Mouse (Mus musculus): ENCODE measurements around the gene Cdc42bpb.
A peak's percentile ranks its signal among the peaks of the same experiment; 100 is the strongest.

Gene Cdc42bpb

GRCm38 (mm10) chr12:111337864-111338354 lies 39.6 kb downstream of the Cdc42bpb start:
- no peak for DNase-seq

GRCm38 (mm10) chr12:111333020-111333605 lies 44.4 kb downstream of the Cdc42bpb start:
- DNase-seq: peak; percentile 70 to 76

GRCm38 (mm10) chr12:111332443-111332842 lies 45.1 kb downstream of the Cdc42bpb start:
- DNase-seq: no peak

- peak in 1 of 2 experiments; percentile 66 for DNase-seq
These were observed 45.9 kb downstream of the Cdc42bpb start for GRCm38 (mm10) chr12:111331573-111331972.

GRCm38 (mm10) chr12:111329281-111329680 lies 48.2 kb downstream of the Cdc42bpb start:
- DNase-seq: no peak

- no peak for DNase-seq
These were observed 49.2 kb downstream of the Cdc42bpb start for GRCm38 (mm10) chr12:111328360-111328759.

GRCm38 (mm10) chr12:111325744-111326424 lies 51.6 kb downstream of the Cdc42bpb start:
- DNase-seq: no peak

- no peak for DNase-seq
These were observed 52.6 kb downstream of the Cdc42bpb start for GRCm38 (mm10) chr12:111324949-111325348.

- peak; percentile 79 to 81 for DNase-seq
These were observed 53.0 kb downstream of the Cdc42bpb start for GRCm38 (mm10) chr12:111324536-111324935.

GRCm38 (mm10) chr12:111323423-111323822 lies 54.1 kb downstream of the Cdc42bpb start:
- DNase-seq: no peak

- DNase-seq: no peak
These were observed 55.7 kb downstream of the Cdc42bpb start for GRCm38 (mm10) chr12:111321832-111322231.

GRCm38 (mm10) chr12:111320549-111320948 lies 57.0 kb downstream of the Cdc42bpb start:
- DNase-seq: no peak

- no peak for DNase-seq
These were observed 59.8 kb downstream of the Cdc42bpb start for GRCm38 (mm10) chr12:111317694-111318093.

GRCm38 (mm10) chr12:111314273-111314672 lies 63.2 kb downstream of the Cdc42bpb start:
- DNase-seq: no peak

- DNase-seq: no peak
These were observed 65.7 kb downstream of the Cdc42bpb start for GRCm38 (mm10) chr12:111311775-111312174.

GRCm38 (mm10) chr12:111309931-111310330 lies 67.6 kb downstream of the Cdc42bpb start:
- DNase-seq: no peak

- no peak for DNase-seq
These were observed 68.3 kb downstream of the Cdc42bpb start for GRCm38 (mm10) chr12:111309256-111309655.

- DNase-seq: no peak
These were observed 70.7 kb downstream of the Cdc42bpb start for GRCm38 (mm10) chr12:111306821-111307220.

GRCm38 (mm10) chr12:111303702-111304337 lies 73.7 kb downstream of the Cdc42bpb start:
- DNase-seq: no peak

GRCm38 (mm10) chr12:111302018-111302345 lies 75.5 kb downstream of the Cdc42bpb start:
- DNase-seq: no peak

- no peak for DNase-seq
These were observed 76.0 kb downstream of the Cdc42bpb start for GRCm38 (mm10) chr12:111301322-111302017.

- peak; percentile 67 to 77 for DNase-seq
These were observed 84.5 kb downstream of the Cdc42bpb start for GRCm38 (mm10) chr12:111293025-111293424.

- no peak for DNase-seq
These were observed 93.0 kb downstream of the Cdc42bpb start for GRCm38 (mm10) chr12:111284532-111284931.

Measured in cerebellum, postnatal 25 days (tissue).